Mouse (Mus musculus) embryonic fibroblast, embryonic 13.5 days (primary cell): ENCODE measurements around the gene Tmem54. TPM values are rescaled to one million over a fixed set of nuclear protein-coding genes. Genes with fewer than 3 reads are reported as not detected.

ENCODE experiments used
- H3K27ac ChIP-seq: 2 replicates; pipeline ENCODE4 v1.5.1; 2012; ENCODE audit warnings: low read length, control low read depth, inconsistent platforms; ENCODE audit not compliant: insufficient read depth
- H3K4me1 ChIP-seq: 2 replicates; pipeline ENCODE4 v1.6.1; 2011; ENCODE audit warnings: low read length; ENCODE audit not compliant: control insufficient read depth, insufficient read depth
- H3K4me3 ChIP-seq: 2 replicates; pipeline ENCODE4 v1.5.1; 2011; ENCODE audit warnings: mild to moderate bottlenecking, control low read depth, low read length; ENCODE audit not compliant: insufficient read depth
- CTCF ChIP-seq: IDR thresholded peaks from 2 replicates; pipeline ENCODE4 v1.5.1; 2011; ENCODE audit warnings: mild to moderate bottlenecking, control low read depth, low read length, moderate library complexity, borderline replicate concordance; ENCODE audit not compliant: insufficient read depth
- POLR2A ChIP-seq: IDR thresholded peaks from 2 replicates; pipeline ENCODE4 v1.6.1; 2011; ENCODE audit warnings: low read depth, mild to moderate bottlenecking, control low read depth, low read length, moderate library complexity
- polyA plus RNA-seq: library from polyadenylated mRNA; stranded (reverse); fragments of >200 nt; gene quantifications from 2 replicates; pipeline ENCODE4 v1.2.4, GENCODE M21; 2011; ENCODE audit warnings: low read depth; ENCODE audit not compliant: missing spikeins, insufficient read length

The Tmem54 gene
- polyA plus RNA-seq, 1 experiment = not detected

DNA sequence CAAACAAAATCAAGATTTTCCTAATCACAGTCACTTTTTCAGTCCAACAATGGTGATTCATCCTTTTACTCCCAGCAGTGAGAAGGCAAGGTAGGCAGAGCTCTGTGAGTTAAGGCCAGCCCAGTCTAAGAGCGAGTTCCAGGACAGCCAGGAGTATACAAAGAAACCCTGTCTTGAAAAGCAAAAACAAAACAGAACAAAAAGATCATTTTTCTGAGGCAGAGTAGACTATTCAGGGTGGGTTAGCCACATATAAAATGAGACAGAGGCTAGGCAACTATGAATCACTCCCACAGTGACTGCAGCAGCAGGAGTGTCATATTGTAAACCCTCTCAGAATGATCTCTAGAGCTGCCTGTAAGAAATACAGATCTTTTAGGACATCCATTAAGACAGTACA is 44.0 kb downstream of the Tmem54 start:
- H3K4me3 ChIP-seq = no peak overlapping the region
- H3K4me1 ChIP-seq = peaks cover 10% of the 10 kb centered on the region
- TF ChIP-seq POLR2A (no peak), CTCF (no peak)
- H3K27ac ChIP-seq = no peak overlapping the region

- TF ChIP-seq POLR2A = no peak
- no peak for TF ChIP-seq CTCF
- H3K4me1 ChIP-seq = no peaks in the 10 kb centered on the region
- no peak overlapping the region for H3K4me3 ChIP-seq
- no peak overlapping the region for H3K27ac ChIP-seq
Measured at GRCm38 (mm10) chr4:129151276-129151811, 46.0 kb downstream of the Tmem54 start.

GRCm38 (mm10) chr4:129157541-129157940 is 52.2 kb downstream of the Tmem54 start:
- Histone ChIP-seq H3K4me3 (no peak overlapping the region), H3K27ac (no peak overlapping the region), H3K4me1 (no peaks in the 10 kb centered on the region)
- TF ChIP-seq POLR2A (no peak), CTCF (no peak)

- TF ChIP-seq POLR2A (no peak), CTCF (no peak)
- H3K27ac ChIP-seq = no peak overlapping the region
- no peak overlapping the region for H3K4me3 ChIP-seq
- H3K4me1 ChIP-seq = no peaks in the 10 kb centered on the region
Measured at GRCm38 (mm10) chr4:129158549-129158948, 53.2 kb downstream of the Tmem54 start.

DNA sequence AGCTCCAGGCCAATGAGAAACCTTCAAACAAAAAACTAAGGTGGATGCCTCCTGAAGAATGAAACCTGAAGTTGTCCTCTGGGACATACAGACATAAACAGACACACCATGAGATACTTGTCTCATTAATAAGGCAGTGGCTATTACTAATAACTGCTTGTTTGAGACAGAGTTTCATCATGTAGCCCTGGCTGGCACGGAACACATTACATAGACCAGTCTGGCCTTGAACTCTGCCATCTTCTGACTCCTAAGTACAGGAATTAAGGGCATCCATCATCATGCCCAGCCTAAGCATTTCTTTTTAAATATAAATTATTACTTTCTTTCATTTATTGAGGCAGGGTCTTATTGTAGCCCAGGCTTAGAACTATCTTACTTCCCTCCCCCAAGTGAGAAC is 55.7 kb downstream of the Tmem54 start:
- TF ChIP-seq POLR2A (no peak), CTCF (no peak)
- no peak overlapping the region for H3K4me3 ChIP-seq

More for the DNA sequence above, 55.7 kb downstream of the Tmem54 start:
- H3K4me1 ChIP-seq = no peaks in the 10 kb centered on the region
- no peak overlapping the region for H3K27ac ChIP-seq

Other genes starting within 250 kb of the Tmem54 start
- gene Trim62, start 222.0 kb upstream of the Tmem54 start, polyA plus RNA-seq = 3.8 and 4.0 TPM in 2 replicates
- 29.0 and 37.5 TPM in 2 replicates for gene Azin2, start 143.1 kb upstream of the Tmem54 start, polyA plus RNA-seq
- 95.5 and 107 TPM in 2 replicates for gene Ak2, start 113.6 kb upstream of the Tmem54 start, polyA plus RNA-seq
- gene Rnf19b, start 47.3 kb upstream of the Tmem54 start, polyA plus RNA-seq = 49.7 and 62.6 TPM in 2 replicates
- gene Hpca, start 16.5 kb downstream of the Tmem54 start, polyA plus RNA-seq = not detected in 2 replicates
- gene Fndc5, start 31.5 kb downstream of the Tmem54 start, polyA plus RNA-seq = 0.53 and 1.1 TPM in 2 replicates
- 59.9 and 65.4 TPM in 2 replicates for gene S100pbp, start 84.2 kb downstream of the Tmem54 start, polyA plus RNA-seq
- 104 and 112 TPM in 2 replicates for gene Yars, start 84.2 kb downstream of the Tmem54 start, polyA plus RNA-seq
- 7.0 and 11.0 TPM in 2 replicates for gene C77080, start 155.9 kb downstream of the Tmem54 start, polyA plus RNA-seq
- gene Sync, start 182.1 kb downstream of the Tmem54 start, polyA plus RNA-seq = 9.4 and 15.0 TPM in 2 replicates
- 183 and 229 TPM in 2 replicates for gene Rbbp4, start 229.8 kb downstream of the Tmem54 start, polyA plus RNA-seq
- 91.1 and 110 TPM in 2 replicates for gene Zbtb8os, start 230.1 kb downstream of the Tmem54 start, polyA plus RNA-seq